Mouse (Mus musculus) ES-Bruce4 (cell line): ENCODE data around the gene Dennd2a.

Experiments used
- CTCF ChIP-seq: IDR thresholded peaks from one replicate; pipeline ENCODE4 v1.8.1; 2011; ENCODE audit warnings: low read depth, low read length
- EP300 ChIP-seq: IDR thresholded peaks from 2 replicates; pipeline ENCODE4 v1.6.1; 2011; ENCODE audit warnings: low read depth, low read length; ENCODE audit not compliant: insufficient read depth
- POLR2A ChIP-seq: IDR thresholded peaks from one replicate; pipeline ENCODE4 v1.8.1; 2011; ENCODE audit warnings: low read length; ENCODE audit not compliant: insufficient read depth

DNA sequence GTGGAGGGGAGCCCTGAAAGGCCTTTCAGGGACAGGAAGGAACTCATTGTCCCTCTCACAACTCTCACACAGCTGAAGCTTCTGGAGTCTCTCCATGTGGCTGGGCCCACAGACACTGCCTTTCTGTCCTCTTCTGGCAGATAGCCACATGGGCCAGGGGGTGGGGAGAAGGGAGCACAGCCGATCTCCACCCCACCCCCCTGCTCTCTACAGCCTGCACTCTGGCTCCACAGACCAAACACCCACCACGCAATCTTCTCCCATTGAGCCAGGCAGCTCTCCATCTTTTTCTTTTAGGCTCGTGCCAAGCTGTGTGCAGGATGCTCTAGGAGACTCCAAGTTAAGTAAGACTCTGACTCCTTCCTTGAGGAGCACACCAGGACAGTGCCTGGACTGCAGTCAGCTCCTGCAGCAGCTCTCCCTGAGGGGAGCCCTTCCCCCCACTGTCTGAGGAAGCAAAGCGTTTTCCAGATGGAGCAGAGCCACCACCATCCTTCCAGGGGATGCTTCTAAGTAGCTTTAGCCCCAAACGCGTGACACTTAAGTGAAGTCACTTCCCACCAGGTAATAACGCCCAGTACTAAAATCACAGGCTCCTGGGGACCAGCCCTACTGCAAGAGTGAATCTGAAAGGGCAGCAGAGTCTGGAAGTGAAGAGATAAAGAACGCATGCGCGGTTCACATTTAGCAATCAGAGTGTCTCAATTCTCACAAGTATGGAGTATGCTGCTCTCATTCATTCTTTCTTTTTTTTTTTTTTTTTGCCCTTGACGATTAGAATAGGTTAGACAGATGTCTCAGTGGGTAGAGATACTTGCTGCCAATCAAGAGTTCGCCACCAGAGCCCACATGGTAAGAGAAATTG lies 28.8 kb downstream of the Dennd2a start:
- TF ChIP-seq POLR2A (no peak), EP300 (no peak), CTCF (no peak)
